Mouse (Mus musculus) MN1 (cell line): ENCODE measurements around the gene Tomm22.

ENCODE experiments used
- DNase-seq: peaks from one replicate; pipeline ENCODE4 v3.0.0-alpha.2; 2016; ENCODE audit warnings: low spot score

The Tomm22 gene

DNA sequence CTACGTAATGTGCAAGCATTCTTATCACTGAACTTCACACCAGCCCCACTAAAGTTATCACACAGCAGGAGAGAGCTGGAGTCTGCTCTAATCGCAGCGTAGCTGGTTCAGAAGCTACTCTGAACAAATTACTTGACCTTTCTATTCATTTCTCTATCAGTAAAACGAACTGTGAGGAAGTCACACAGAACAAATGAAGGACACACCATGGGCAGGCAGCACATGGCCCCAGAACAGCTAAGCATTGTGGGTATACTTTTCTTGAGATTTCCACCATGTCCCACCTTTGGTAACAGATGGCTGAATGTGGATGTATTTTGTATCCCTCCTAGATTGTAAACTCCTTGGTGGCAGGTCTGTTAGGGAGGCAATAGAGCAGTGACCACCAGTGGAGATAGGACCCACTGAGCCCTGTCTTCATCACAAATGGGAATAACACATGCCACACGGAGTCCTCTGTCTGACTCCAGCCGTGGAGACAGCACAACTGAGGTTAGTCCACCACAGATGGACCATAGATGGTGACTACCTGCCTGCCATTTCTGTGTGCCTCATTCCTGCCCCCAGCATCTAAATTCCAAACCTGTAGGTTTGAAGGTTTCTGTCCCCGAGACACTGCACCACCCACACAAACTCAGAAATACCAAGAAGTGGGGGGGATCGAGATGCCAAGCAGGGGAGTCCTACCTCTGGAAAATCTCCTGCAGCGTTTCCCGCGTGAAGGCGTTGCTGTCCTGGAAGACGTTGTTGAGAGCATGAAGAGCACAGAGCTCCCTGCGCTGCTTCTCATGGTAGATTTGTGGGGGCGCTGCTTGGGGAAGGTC, 15.6 kb downstream of the Tomm22 start:
- DNase-seq = no peak

DNA sequence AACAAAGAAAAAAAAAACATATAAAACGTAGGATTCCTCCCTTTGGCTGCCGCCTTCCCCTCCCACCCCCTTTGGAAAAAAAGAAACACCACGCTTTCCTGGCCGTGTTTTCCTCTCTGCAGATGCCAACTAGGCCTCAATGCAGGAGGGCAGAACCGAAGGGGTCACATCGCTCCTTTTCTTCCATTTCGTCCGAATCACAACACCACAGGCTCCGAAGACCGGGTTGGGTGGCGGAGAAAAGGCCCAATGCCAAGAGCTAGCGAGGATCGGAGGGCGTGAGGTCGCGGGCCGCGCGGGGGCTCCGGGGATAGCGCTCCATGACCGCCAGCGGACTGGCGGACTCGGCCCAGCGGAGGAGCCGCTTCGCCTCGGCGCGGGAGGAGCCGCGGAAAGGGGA, 16.5 kb downstream of the Tomm22 start:
- DNase-seq = no peak

DNA sequence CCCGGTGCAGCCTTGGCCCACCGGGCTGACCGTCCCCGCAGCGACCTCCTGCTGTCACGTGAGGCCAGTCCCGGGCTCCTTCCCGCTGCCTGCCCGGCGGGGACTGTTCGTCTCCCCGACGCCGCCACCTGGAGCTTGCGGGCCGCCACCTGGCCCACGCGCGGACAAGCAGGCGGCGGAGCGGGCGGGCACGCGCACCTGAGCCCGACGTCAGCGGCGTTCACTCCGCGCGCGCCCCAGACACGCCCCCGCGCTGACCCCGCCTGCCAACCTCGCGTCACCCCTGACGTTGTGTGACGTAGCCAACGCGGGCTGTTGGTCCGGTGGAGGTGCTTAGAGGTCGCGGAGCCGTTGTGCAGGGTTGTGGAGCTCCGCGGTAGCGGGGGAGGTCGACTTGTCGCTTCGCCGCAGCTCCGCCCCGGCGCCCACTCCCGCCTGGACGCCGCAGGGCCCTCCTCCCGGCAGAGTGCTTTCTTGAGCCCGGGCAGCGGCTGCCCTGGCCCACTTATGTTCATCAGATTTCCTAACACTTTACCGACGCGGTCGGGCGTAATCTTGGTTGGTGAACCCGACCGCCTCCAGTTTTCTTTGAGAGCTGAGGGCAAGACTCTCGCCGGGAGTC, 17.1 kb downstream of the Tomm22 start, which contains the start of gene Josd1:
Gene Josd1, minus strand, starts transcription at position 274 of the 622 bp plus-strand sequence.
- DNase-seq = peak; percentile 95

DNA sequence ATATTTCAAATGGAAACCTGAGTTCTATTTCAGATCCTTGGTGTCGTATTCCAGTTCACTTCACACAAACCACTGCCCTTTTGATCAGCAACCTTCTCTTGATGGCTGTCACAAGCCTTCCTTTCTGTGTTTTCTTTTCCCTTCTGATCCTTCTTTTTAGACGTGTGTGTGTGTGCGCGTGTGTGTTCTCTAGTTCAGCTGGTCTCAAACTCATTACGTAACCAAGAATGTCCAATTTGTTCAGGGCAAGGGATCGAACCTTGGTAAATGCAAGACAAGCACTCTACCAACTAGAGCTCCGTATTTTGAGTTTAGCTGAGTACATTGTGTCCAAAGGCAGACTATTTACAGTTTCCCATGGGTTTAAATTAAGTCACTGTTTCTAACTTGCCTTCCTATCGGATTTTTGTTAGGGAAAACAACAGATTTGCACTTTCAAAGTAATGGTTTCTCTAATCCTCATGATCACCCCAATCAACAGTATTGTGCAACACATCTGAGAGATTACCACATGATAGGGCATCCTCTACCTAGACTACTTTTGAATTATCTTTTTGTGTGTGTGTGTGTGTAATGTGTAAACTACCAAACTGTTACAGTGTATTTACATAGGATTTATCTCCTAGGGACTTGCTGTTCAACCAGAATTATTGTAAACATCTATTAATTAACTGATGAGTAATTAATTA, 17.8 kb downstream of the Tomm22 start:
- no peak for DNase-seq

DNA sequence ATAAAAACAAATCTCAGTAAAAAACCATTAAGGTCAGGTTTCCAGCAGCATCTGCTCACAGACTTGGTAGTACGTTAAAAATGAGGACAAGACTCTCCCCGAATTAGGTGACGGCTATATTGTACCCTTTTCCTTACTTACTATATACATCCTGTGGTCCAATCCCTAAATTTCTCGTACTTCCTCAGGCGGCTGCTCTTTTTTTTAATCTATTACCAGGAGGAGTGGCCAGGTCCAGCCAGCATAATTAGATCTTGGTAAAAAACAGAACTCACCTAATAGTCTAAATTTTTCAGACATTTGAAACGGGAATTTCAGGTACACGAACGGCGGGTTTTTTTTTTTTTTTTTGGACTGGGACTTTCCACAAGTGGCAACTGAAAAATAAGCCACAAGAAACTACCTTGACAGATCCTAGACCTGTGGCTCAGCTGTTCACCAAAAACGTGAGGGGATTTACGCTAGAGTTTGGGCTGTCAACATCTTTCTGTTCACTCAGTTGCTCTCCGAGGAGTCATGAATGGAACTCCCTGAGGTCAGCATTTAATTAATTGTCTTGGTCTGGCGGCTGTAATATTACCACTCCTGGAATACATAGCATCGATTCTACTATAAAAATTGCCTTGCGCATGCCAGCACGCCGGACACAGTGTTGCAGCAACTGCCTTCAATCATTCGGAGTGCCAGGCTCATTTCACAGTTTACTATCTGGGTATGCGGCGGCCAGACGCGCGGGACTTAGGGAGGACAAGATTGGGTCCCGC, 19.2 kb downstream of the Tomm22 start:
- no peak for DNase-seq

DNA sequence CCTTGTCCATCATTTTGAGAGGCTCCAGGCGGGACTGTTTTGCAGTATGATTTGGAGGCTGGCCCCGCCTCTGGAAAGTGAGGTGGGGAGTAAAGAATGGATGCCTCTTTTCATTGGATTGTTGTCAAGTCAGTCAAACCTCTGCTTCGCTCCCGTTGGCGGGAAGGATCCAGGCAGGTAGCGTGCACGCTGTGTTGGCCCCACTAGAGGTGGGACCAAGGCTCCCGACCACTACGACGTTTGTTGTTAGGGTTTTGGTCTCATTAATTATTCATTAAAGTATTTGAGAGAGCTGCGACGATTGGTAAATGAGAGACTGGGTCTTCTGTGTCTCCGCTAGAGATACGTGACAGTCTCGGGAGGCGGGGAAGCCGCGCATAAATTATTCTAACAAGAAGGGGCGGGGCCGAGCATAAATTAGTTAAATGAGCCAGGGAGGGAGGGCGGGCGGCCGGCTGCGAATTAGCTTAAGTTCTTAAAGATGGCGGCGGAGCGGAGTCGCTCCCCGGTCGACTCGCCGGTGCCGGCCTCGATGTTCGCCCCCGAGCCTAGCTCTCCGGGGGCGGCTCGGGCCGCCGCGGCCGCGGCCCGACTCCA, 19.9 kb downstream of the Tomm22 start, which contains the start of gene Gtpbp1:
Gene Gtpbp1, plus strand, starts transcription at position 420 of the 597 bp plus-strand sequence.
- peak; percentile 100 for DNase-seq

DNA sequence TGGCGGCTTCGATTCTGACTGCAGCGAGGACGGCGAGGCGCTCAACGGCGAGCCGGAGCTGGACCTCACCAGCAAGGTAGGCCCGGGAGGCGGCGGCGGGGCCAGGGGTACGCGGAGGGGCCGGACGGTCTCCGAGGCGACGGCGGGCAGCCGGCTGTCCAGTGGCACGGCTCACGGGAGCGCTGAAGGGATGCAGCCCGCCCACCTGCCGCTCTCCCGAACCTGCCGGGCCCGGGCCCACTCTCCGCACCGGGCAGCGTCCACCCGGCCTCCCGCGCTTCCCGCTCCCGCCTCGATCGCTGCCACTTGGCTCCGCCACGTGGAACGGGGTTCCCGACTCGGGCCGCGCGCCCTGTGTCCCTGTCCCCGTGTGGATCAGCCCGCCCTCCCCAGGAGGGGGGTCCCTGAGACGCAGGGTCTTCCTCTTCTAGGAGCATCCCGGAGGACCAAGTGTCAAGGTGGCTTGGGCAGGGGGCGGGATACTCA, 20.4 kb downstream of the Tomm22 start:
- no peak for DNase-seq

DNA sequence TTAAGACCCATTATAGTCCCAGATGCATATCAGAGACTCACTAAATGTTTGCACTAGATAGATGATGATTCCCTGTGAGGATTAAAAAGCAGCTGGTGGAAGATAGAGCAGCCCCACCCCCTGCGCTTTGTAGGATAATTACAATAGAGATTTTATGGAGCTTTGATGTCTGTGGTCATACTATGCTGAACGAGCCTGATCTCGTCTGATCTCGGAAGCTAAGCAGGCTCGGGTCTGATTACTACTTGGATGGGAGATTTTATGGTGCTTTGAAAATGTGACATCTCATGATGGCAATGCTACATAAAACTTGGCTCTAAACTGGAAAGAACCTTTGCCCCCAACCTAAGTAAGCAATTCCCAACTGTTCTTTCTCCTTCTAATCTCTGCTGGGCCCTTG, 21.7 kb downstream of the Tomm22 start:
- no peak for DNase-seq

DNA sequence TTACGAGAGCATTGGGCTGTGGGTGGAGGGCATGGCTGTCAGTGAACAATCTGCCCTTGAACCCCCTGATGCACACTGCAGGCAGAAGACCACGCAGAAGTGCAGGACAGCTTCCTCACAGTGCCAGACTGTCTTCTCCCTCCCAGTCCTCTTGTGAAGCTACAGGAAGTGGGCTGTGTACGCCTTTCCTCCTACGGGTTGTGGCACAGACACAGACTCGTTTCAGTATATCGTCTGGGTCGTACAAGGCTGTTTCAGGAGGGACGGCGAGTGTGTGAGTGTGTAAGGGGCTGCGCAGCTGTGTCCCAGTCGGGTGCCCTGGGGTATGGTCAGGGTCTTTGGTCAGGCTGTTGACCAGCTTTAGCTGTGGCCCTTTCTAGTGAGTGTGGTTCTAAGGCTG, 23.1 kb downstream of the Tomm22 start:
- DNase-seq = no peak

DNA sequence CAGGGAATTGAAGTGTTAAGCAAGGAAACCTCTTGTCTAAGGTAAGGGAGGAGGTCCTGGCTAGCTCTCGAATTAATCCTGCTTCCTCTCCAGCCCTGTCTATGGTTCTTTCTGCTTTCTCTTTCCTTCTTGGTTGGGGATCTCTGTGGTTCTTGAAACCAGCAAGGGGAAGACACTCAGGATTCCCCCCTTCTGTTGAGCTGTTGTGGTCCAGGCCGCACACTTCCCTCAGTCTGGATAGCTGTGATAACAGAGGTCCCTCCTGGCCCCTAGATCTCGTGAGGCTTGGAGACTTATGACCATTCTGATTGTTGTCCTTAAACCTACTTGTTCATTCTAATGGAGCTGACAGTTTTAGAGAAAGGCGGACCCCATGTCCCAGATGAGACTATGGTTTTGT, 23.9 kb downstream of the Tomm22 start:
- no peak for DNase-seq

DNA sequence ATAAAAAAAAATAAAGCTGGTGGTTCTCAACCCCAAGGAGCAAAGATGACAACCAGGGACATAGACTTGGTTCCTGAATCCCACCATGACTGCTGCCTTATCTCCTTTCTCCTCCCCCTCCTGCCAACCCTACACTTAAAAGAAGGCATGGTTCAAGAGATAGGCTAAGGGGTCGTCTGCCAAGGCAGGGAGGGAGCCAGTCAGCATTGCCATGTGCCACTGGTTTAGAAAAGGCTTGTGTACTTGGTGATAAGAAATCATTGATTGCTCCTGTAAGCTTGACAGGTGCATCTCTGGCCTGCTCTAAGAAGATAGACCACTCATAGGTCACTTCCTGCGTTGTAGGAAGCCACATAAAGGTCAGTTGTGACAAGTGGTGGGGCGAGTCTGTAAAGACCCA, 24.9 kb downstream of the Tomm22 start:
- DNase-seq = no peak

DNA sequence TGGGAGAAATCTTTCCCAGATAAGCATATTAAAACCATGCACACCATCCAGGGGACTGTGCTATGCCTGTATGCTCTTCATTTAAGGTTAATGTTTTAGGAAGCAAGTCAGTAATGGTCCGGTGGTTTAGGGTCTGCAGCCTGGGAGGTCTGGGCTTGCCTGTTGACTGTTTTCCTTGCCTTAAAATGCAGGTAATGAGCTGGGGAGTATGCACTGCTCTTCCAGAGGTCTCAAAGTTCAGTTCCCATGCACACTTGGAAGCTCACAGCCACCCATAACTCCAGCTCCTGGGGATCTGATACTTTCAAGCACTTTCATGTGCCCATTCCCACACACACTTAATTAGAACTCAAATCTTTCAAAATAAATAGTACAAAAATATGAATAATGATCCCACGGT, 25.8 kb downstream of the Tomm22 start:
- DNase-seq = no peak

DNA sequence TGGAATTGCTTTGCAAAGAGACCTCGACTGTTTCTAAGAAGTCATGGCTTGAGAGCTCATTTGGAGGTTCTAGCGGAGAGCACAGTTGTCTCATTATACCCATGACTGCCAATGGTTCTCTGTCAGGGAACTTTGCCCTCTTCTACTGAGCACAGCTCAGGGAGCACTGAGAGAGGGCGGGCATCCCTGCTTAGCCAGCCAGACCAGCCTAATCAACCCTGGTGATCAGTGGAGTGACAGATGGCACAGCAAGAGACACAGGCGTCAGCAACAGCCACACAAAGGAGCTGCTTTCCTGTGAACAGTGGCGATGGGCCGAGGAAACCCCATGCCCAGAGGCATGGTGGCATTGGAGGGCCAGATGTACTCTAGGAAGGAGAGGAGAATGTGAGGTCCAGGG, 26.4 kb downstream of the Tomm22 start:
- DNase-seq = no peak

DNA sequence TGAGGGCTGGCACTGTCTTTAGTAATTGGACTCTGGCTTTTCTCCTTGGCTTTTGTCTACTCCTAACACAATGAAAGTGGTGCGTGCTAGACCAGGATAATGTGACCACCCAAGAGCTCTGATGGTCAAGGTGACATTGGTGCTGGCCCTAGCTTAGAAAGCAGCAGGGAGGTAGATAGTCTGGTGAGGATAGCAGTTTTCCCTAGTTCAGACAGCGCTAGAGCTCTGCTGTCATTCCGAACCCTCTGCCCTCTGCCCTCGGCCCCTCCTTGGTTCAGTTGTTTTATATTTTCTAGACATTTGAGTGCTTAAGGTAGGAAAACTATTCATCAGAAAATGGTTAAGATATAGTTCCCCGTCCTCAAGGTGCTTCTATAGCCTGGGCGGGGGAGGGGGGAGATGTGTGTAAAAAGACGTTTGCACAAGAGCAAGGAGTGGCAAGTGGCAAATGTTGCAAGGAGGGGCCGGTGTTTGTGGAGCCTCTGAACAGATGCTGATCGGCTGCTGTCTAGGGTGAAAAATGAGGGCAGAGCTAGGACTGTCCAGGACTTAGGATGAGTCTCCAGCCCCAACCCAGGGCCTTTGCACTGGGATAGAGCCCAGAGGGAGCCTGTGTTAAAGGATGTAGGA, 27.0 kb downstream of the Tomm22 start:
- no peak for DNase-seq

DNA sequence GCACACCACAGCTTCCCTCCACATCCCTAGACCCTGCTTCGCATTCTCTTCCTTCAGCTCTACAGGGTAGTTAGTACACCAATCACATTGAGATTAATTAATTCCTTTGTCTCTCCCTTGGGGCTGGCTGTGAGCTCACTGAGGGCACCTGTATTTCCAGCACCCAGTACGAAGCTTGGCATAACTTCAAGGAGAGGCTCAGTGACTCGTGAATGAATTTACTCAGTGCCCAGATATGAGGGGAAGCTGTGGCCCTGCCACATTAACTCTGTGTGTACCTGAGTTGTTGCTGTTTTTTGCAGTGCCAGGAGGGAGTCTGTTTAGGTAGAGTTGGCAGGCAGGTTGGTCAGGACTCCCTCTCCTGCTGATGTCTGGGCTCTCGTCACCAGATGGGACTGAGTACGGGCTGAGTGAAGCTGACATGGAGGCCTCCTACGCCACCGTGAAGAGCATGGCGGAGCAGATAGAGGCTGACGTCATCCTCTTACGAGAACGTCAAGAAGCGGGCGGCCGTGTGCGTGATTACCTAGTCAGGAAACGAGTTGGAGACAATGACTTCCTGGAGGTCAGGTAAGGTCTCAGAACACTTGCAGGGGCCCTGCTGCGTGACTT, 36.0 kb downstream of the Tomm22 start:
- DNase-seq = no peak

DNA sequence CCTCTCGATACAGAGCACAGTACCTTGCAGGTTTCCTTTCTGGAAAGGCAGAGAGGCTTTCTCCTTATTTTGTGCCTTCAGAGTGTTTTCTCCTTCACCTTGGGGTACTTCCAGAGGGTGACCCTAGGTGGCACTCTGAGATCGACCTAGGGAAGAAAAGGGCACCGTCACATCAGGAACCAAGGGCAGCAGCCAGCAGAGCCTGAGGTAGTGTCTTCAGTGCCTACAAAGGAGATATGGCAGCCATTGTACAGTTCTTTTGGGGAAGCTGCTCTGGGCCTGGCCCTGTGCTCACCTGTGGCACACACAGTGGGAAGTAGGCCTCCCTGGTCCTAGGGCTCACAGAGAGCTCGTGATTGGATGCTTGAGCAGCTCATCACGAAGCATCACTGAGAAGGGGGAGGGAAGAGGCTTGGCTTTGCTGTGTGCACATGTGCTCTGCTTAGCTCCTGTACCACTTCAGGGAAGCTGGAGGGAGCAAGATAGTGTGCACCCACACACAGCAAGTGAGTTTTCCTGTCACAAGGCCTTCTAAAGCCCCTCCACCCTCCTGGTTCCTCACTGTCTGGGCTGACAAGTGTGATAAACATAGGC, 37.7 kb downstream of the Tomm22 start:
- DNase-seq = no peak

DNA sequence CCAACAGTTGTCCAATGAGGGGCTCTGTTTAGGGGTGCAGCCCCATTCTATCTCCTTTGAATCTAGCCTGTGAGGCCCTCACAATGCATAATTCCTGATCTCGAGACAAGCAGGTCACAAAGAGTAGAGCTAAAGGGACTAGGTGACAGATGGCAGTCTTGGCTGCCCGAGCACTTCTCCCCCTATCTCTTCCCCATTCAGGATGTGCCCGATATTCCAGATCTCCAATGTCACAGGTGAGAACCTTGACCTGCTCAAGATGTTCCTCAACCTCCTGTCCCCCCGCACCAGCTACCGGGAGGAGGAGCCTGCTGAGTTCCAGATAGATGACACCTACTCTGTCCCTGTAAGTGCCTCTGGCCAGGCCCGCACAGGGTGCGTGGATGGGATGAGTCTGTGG, 45.0 kb downstream of the Tomm22 start:
- no peak for DNase-seq

DNA sequence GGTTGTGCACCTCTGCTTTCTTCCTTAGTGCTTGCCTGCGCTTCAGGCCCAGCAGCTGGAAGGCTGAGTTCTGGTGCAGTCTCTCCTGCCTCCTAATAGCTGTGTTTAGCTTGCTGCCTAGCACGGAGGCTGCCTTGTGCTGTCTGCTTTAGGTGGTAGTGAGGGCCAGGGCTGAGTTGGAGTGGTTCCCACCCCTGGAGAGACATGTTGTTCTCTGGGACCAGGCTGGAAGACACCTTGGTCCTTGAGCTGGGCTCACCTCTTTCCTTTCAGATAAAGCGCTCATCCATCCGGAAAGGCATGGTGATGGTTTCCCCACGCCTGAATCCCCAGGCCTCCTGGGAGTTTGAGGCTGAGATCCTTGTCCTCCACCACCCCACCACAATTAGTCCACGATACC, 46.0 kb downstream of the Tomm22 start:
- no peak for DNase-seq

DNA sequence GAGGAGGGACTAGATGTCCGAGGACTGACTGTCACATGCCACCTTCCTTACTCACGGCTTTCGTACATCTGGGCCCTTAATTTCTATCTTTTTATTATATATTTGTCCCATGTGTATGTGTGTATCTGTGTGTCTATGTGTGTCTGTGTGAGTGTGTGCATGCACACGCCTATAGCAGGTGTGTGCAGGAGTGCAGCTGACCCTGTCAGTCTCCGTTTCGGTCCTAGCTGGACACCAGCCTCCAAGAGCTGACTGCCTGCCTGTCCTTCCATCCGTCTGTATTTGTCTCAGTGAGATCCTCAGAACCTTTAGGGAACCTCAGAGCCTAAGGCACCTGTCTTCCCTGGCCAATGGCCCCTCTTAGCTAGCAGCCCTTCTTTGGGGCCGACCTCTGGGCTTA, 49.6 kb downstream of the Tomm22 start:
- no peak for DNase-seq

DNA sequence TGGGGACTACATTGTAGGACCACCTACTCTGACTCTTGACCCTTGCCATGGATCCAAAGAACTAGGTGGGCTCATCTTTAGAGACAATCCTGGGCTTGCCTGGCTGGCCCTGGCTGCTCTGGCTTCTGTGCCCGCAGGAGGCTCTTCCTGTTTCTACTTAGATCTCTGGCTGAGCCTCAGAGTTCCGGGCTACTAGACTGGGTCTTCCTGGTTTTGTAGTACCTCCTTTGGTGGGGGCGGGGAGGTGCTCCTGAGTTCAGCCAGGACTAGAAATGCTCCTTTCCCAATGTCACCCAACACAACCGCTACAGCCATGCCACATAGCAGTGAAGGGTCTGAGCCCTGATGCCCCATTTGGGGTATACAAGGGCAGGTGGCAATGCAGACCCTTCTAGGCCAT, 50.1 kb downstream of the Tomm22 start:
- DNase-seq = no peak
